13 mouse cellular contexts compared by ENCODE assay signal in the genomic region with DNA sequence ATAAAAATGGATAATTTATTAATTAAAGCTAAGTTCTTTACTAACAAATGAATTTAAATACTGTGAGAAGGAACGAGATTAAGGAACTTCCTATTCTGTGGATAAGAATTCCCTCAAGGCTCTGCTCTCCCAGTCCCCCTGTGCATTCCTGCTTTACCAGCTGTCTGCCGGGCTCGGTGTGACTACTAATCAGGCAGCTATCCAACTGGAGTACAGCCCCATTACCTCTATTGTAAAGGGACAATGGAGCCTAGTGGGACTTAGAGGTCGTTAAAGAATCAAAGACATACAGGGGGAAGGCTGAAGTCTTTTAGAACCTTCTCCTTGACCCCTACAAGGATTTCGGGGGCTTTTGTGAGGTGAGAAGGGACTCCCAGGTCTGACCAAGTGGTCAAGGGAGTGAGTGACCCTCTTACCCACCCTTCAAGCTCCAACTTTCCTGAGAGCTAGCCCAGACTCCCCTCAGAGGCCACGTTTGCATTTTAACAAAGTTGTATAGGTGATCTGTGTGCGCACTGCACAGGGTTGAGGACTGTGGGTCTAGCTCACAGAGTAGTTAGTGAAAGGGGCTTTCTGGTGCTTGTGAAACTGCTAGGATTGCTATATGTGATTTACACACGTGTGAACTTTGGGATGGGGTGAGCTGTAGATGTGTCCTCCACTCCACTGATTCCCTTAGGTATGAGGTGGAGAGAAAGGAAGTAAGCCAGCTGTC. TPM values are rescaled to one million over a fixed set of nuclear protein-coding genes. Genes with fewer than 3 reads are reported as not detected.
DNase-seq lines count a peak whose midpoint lies in the region; ATAC-seq and TF ChIP-seq lines count a peak whose summit lies in the region.
"Had no signal": no experiment of that assay in that cellular context is flagged by ENCODE, and none has a peak within 500 bp of the region (broad histone marks: within the 10 kb centered on the region; RNA-seq: fewer than 3 reads in every experiment).

No protein-coding gene starts in this region.

- no peaks in the 10 kb centered on the region for H3K36me3 ChIP-seq in forebrain, embryonic 14.5 days (ENCODE audit: control insufficient read depth, insufficient read depth, low read length)
- H3K36me3 ChIP-seq in midbrain, embryonic 10.5 days = no peaks in the 10 kb centered on the region
- H3K36me3 ChIP-seq: limb, embryonic 13.5 days; lung, embryonic 15.5 days had no signal

- H3K4me2 ChIP-seq in forebrain, embryonic 14.5 days (ENCODE audit: low read length) = no peak overlapping the region
- H3K4me2 ChIP-seq: limb, embryonic 13.5 days; lung, embryonic 15.5 days had no signal

- peaks cover 27% of the 10 kb centered on the region for H3K4me1 ChIP-seq in forebrain, embryonic 14.5 days (ENCODE audit: control insufficient read depth, insufficient read depth, low read length)
- peaks cover 46% of the 10 kb centered on the region for H3K4me1 ChIP-seq in midbrain, embryonic 10.5 days
- H3K4me1 ChIP-seq: limb, embryonic 13.5 days; lung, embryonic 15.5 days had no signal

- no peak overlapping the region for H3K4me3 ChIP-seq in forebrain, embryonic 14.5 days (ENCODE audit: low read depth, low read length)
- H3K4me3 ChIP-seq in midbrain, embryonic 10.5 days = no peak overlapping the region
- no peak overlapping the region for H3K4me3 ChIP-seq in layer of hippocampus, adult 2 months
- H3K4me3 ChIP-seq: gastrocnemius, adult 2 months; limb, embryonic 13.5 days; lung, embryonic 15.5 days had no signal

- peak overlapping the region; percentile 91 for H3K27ac ChIP-seq in forebrain, embryonic 14.5 days (ENCODE audit: low read depth, low read length)
- H3K27ac ChIP-seq in midbrain, embryonic 10.5 days (replicated peaks) = peak overlapping the region; percentile 74
- H3K27ac ChIP-seq in layer of hippocampus, adult 2 months = no peak overlapping the region
- H3K27ac ChIP-seq: gastrocnemius, adult 2 months; limb, embryonic 13.5 days; lung, embryonic 15.5 days had no signal

- H3K9ac ChIP-seq in forebrain, embryonic 14.5 days (ENCODE audit: low read length) = no peak overlapping the region
- H3K9ac ChIP-seq: limb, embryonic 13.5 days; lung, embryonic 15.5 days had no signal

- DNase-seq in embryo, embryonic 10.5 days (ENCODE audit: low spot score) = peak; percentile 72
- peak; percentile 92 for DNase-seq in forebrain, embryonic 14.5 days (ENCODE audit: low spot score)
- peak; percentile 47 for DNase-seq in midbrain, embryonic 10.5 days (ENCODE audit: low spot score)
- peak; percentile 73 for DNase-seq in retina, postnatal 1 day
- DNase-seq in layer of hippocampus, adult 2 months (ENCODE audit: low spot score in 2 of 2) = no peak
- DNase-seq in cerebellum, postnatal 14 days = no peak
- no peak for DNase-seq in adrenal gland, adult 18-20 months (ENCODE audit: low spot score in 2 of 2)
- DNase-seq: gastrocnemius, adult 2 months; kidney, adult 9 months had no signal

- peak; percentile 93 for ATAC-seq in forebrain, embryonic 14.5 days

- H3K9me3 ChIP-seq in forebrain, embryonic 14.5 days (replicated peaks; ENCODE audit: control insufficient read depth, low read length) = no peaks in the 10 kb centered on the region
- H3K9me3 ChIP-seq in midbrain, embryonic 10.5 days (replicated peaks) = peaks cover 4% of the 10 kb centered on the region; the same call in 1 of the 2 replicates
- H3K9me3 ChIP-seq: limb, embryonic 13.5 days; lung, embryonic 15.5 days had no signal

- no peak for TF ChIP-seq CTCF in layer of hippocampus, adult 2 months (conservative IDR thresholded peaks at IDR 0.05)

- H3K27me3 ChIP-seq in forebrain, embryonic 14.5 days (replicated peaks; ENCODE audit: control insufficient read depth, insufficient read depth, low read length) = no peaks in the 10 kb centered on the region
- peaks cover 62% of the 10 kb centered on the region for H3K27me3 ChIP-seq in midbrain, embryonic 10.5 days (ENCODE audit: low read depth, poor library complexity, severe bottlenecking)
- H3K27me3 ChIP-seq: limb, embryonic 13.5 days; lung, embryonic 15.5 days had no signal

- WGBS in forebrain, embryonic 14.5 days = 6% methylated on average over 8 of the region's 8 CpGs
- 25% methylated on average over 8 of the region's 8 CpGs for WGBS in midbrain, embryonic 10.5 days

RNA-seq across cellular contexts. Expression of gene Siah3, which starts 49.5 kb away (rescaled TPM):
- 5.4 and 7.0 TPM in 2 replicates for polyA plus RNA-seq in forebrain, embryonic 14.5 days (2014; fragmentation: Nextera tagmentation; extraction: Ambion mirVana)
- polyA plus RNA-seq in midbrain, embryonic 10.5 days (2016; fragmentation: Nextera tagmentation; extraction: Ambion mirVana) = 0.33 and 0.66 TPM in 2 replicates
- 1 to 10 TPM; 7.7 to 8.5 TPM for total RNA-seq in layer of hippocampus, adult 2 months (2021)
- under 1 TPM in 1 of 2 experiments, not detected in 1; 0.13 TPM for total RNA-seq in adrenal gland, adult 18-20 months (2021)
- total RNA-seq: gastrocnemius, adult 2 months; monocyte, adult 5-6 weeks had no signal
- polyA plus RNA-seq: heart, embryonic 16.5 days; lung, embryonic 15.5 days had no signal

Comparison
In these comparisons a context has a peak if more than half of its experiments do, and no peak if none do; other contexts are left out.
1. DNase-seq: peak in embryo, embryonic 10.5 days (single experiment), forebrain, embryonic 14.5 days (single experiment), midbrain, embryonic 10.5 days (single experiment) and retina, postnatal 1 day (single experiment); none in layer of hippocampus, adult 2 months (0 of 2), cerebellum, postnatal 14 days (0 of 2) and adrenal gland, adult 18-20 months (0 of 2).
2. RNA of gene Siah3, which starts 49.5 kb away (total RNA-seq): 7.7 to 8.5 TPM in layer of hippocampus, adult 2 months; 0.13 TPM in adrenal gland, adult 18-20 months; every median in the first group is over 4 times any median in the second.